Mouse (Mus musculus): Measurements from ENCODE around the gene Efna4. TPM values are rescaled to one million over a fixed set of nuclear protein-coding genes. Genes with fewer than 3 reads are reported as not detected.
A peak's percentile ranks its signal among the peaks of the same experiment; 100 is the strongest.

Gene Efna4
- polyA plus RNA-seq, 1 experiment from 2014 or later, result 9.8 TPM

DNA sequence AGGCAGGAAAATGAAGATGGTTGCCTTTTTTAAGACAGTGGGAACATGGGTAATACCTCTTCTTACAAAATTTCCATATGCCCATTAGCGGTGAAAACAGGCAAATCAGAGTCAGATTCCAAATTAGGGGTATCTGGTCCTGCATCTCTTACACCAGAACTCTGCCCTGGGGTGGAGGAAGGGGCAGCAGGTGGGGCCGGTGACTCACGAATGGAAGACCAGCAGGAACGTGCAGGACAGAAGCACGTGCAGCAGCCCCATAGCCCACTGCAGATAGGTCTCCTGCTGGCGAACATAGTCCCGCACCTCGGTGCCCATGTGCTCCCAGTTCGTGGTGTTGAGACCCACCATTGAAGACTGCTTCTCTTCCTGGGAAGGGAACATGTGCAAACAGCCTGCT is 18.2 kb upstream of the Efna4 start:
- Histone ChIP-seq H3K4me3 (no peak overlapping the region), H3K27ac (no peak overlapping the region), H3K36me3 (no peaks in the 10 kb centered on the region), H3K4me2 (no peak overlapping the region), H3K9ac (no peak overlapping the region), H3K9me3 (no peaks in the 10 kb centered on the region), H3K27me3 (peaks cover 43% of the 10 kb centered on the region), H3K4me1 (replicated peaks) (peaks cover 3% of the 10 kb centered on the region)
- no peak for ATAC-seq (ENCODE audit: low FRiP score)
- 81% methylated on average over 9 of the region's 9 CpGs for WGBS

DNA sequence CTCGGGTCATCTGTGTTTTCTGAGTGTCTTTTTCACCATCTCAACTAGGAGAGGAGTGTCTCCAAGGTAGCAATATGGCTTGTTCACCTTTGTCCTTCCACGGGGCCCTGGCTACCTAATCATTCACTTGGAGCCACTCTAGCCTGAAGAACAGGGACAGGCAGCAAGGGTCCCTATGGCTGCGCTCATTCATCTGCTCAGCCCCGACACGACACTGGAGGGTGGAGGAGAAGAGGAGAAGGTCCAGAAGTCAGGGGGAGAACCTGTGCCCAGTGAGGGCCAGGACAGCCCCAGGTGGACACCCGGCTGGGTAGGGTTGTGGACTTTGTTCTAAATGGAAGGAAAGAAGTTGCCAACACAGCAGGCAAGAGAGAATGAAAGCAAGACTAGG is 17.7 kb upstream of the Efna4 start:
- Histone ChIP-seq H3K9ac (no peak overlapping the region), H3K4me2 (no peak overlapping the region), H3K36me3 (no peaks in the 10 kb centered on the region), H3K4me3 (no peak overlapping the region), H3K27me3 (peaks cover 47% of the 10 kb centered on the region), H3K9me3 (no peaks in the 10 kb centered on the region), H3K4me1 (replicated peaks) (peaks cover 6% of the 10 kb centered on the region), H3K27ac (no peak overlapping the region)
- ATAC-seq (ENCODE audit: low FRiP score), result no peak
- 71% methylated on average over 6 of the region's 6 CpGs for WGBS

DNA sequence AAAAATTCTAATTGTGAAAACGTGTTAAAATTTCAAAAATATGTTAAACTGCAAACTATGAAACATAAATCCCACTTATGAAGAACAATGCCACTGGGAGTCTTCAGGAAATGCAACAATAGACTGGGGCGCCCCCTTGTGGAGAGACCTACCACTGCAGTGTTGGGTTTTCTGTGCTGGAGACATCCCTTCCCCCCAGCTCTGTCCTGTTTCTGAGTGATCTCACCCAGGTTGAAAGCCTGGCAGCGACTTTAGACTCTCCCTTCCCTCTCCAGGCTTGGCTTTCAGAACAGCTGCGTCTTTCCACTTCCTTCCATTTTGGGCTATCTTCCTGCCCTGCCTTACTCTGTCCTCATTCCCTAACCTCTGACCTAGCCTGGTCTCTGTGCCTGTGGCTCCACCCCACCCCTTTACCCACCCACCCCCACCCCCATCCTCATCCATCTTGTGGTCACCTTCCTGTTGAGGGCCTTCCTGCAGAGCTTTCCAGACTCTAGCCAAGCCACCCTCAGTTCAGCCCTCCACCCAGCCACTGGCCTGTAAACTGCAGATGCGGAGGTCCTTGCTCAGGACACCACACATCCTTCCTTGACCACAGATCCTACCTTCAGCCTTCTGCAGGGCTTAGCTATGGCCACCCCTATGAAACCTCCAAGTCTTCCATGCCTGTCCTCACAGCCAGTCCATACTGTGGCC is 17.1 kb upstream of the Efna4 start:
- no peak overlapping the region for H3K4me3 ChIP-seq
- H3K4me1 ChIP-seq (replicated peaks), result peaks cover 11% of the 10 kb centered on the region
- no peaks in the 10 kb centered on the region for H3K36me3 ChIP-seq
- no peak overlapping the region for H3K27ac ChIP-seq
- WGBS, result 20% methylated on average over 5 of the region's 5 CpGs
- no peaks in the 10 kb centered on the region for H3K9me3 ChIP-seq
- H3K27me3 ChIP-seq, result peaks cover 50% of the 10 kb centered on the region
- H3K9ac ChIP-seq, result no peak overlapping the region
- no peak overlapping the region for H3K4me2 ChIP-seq
- peak; percentile 26; the same call in 1 of the 2 replicates for ATAC-seq (ENCODE audit: low FRiP score)

GRCm38 (mm10) chr3:89351271-89351670 is 13.4 kb upstream of the Efna4 start:
- no peak for ATAC-seq (ENCODE audit: low FRiP score)
- Histone ChIP-seq H3K36me3 (peaks cover 4% of the 10 kb centered on the region; the same call in 1 of the 2 replicates), H3K4me2 (no peak overlapping the region), H3K4me1 (replicated peaks) (peaks cover 27% of the 10 kb centered on the region), H3K27me3 (peaks cover 59% of the 10 kb centered on the region), H3K9ac (no peak overlapping the region), H3K9me3 (no peaks in the 10 kb centered on the region), H3K27ac (no peak overlapping the region), H3K4me3 (no peak overlapping the region)
- 65% methylated on average over 5 of the region's 5 CpGs for WGBS

- ATAC-seq (ENCODE audit: low FRiP score), result peak; percentile 88
- Histone ChIP-seq H3K9me3 (no peaks in the 10 kb centered on the region), H3K4me2 (peak within 1 kb of the TSS; percentile 91), H3K4me3 (peak within 1 kb of the TSS; percentile 61), H3K27me3 (peaks cover 50% of the 10 kb centered on the region), H3K4me1 (replicated peaks) (peaks cover 27% of the 10 kb centered on the region), H3K9ac (peak within 1 kb of the TSS; percentile 82), H3K27ac (peak within 1 kb of the TSS; percentile 90), H3K36me3 (peaks cover 12% of the 10 kb centered on the region)
- WGBS, result 1% methylated on average over 52 of the region's 59 CpGs
These were observed 12.2 kb upstream of the Efna4 start, which contains the start of gene Adam15 for GRCm38 (mm10) chr3:89349869-89350501. Adam15 (minus strand) TSS chr3:89349996.

DNA sequence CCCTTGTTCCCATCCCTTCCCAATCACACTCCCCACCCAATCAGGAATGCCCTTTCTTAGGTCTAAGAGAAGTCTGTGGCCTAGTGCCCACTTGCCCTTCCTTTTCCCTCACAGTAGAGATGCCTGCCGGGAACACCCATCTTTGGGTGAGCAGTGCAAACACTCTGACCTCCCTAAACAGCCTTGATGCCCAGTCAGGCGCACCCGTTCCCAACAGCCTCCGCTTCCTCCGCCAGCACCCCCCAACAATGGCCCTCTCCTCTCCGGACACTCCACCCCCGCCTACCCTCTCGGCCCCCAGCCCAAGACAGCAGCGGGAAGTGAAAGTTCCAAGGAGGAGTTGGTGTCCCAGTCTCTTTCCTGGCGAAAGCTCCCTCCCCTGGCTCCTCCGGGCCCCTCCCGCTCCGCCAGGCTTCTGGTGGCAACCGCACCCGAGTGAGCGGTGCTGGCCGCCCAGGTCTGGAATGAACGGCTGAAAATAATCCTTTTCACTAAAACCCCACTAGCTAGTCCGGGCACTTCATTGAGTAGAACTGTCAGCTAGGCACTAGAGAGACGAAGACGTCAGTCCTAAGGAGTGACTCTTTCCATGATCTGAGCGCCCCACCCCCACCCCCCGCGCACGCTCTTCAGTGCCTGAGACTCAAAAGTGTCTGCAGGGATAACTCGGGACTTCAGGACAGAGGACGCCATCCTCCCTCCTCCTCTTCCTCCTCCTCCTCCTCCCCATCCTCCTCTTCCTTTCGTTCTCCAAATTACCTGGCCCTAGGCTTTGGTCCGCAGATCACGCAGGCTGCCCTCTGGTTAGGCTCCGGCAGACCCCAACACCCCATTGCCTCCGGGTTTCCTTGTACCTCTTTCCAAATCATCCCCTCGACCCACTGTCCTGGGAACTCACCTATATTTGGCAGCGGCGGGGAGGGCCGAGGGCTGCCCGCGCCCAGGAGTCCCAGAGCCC is 11.4 kb upstream of the Efna4 start:
- 1% methylated on average over 38 of the region's 38 CpGs for WGBS

GRCm38 (mm10) chr3:89347916-89348315 is 10.1 kb upstream of the Efna4 start:
- H3K4me3 ChIP-seq, result no peak overlapping the region
- H3K27ac ChIP-seq, result no peak overlapping the region
- H3K9ac ChIP-seq, result 0 out of 2 replicates have a peak overlapping the region, but pooled peaks have one; percentile 82
- H3K27me3 ChIP-seq, result peaks cover 44% of the 10 kb centered on the region
- peaks cover 30% of the 10 kb centered on the region for H3K36me3 ChIP-seq
- 58% methylated on average over 1 of the region's 1 CpGs for WGBS
- no peak for ATAC-seq (ENCODE audit: low FRiP score)
- no peak overlapping the region for H3K4me2 ChIP-seq
- no peaks in the 10 kb centered on the region for H3K9me3 ChIP-seq
- H3K4me1 ChIP-seq (replicated peaks), result peaks cover 25% of the 10 kb centered on the region

More for the DNA sequence above, 11.4 kb upstream of the Efna4 start:
- H3K9ac ChIP-seq, result peak overlapping the region; percentile 82
- H3K36me3 ChIP-seq, result peaks cover 20% of the 10 kb centered on the region
- H3K4me3 ChIP-seq, result peak overlapping the region; percentile 61
- H3K9me3 ChIP-seq, result no peaks in the 10 kb centered on the region
- H3K27ac ChIP-seq, result peak overlapping the region; percentile 90; the same call in 1 of the 2 replicates
- peaks cover 25% of the 10 kb centered on the region for H3K4me1 ChIP-seq (replicated peaks)
- peaks cover 50% of the 10 kb centered on the region for H3K27me3 ChIP-seq
- H3K4me2 ChIP-seq, result peak overlapping the region; percentile 91
- peak; percentile 43 for ATAC-seq (ENCODE audit: low FRiP score)

- no peak overlapping the region for H3K9ac ChIP-seq
- peaks cover 36% of the 10 kb centered on the region for H3K27me3 ChIP-seq
- no peak overlapping the region for H3K27ac ChIP-seq
- WGBS, result 84% methylated on average over 10 of the region's 10 CpGs
- no peak for ATAC-seq (ENCODE audit: low FRiP score)
- no peak overlapping the region for H3K4me3 ChIP-seq
- H3K4me2 ChIP-seq, result no peak overlapping the region
- H3K36me3 ChIP-seq, result peaks cover 30% of the 10 kb centered on the region
- H3K9me3 ChIP-seq, result no peaks in the 10 kb centered on the region
- peaks cover 26% of the 10 kb centered on the region for H3K4me1 ChIP-seq (replicated peaks)
These were observed 9.2 kb upstream of the Efna4 start for GRCm38 (mm10) chr3:89346815-89347540.

- H3K9me3 ChIP-seq, result no peaks in the 10 kb centered on the region
- peaks cover 14% of the 10 kb centered on the region for H3K27me3 ChIP-seq
- ATAC-seq (ENCODE audit: low FRiP score), result no peak
- H3K4me3 ChIP-seq, result no peak overlapping the region
- H3K9ac ChIP-seq, result 0 out of 2 replicates have a peak overlapping the region, but pooled peaks have one; percentile 39
- peaks cover 30% of the 10 kb centered on the region for H3K36me3 ChIP-seq
- H3K27ac ChIP-seq, result no peak overlapping the region
- H3K4me1 ChIP-seq (replicated peaks), result peaks cover 35% of the 10 kb centered on the region
- WGBS, result 90% methylated on average over 7 of the region's 7 CpGs
- H3K4me2 ChIP-seq, result no peak overlapping the region
These were observed 5.5 kb upstream of the Efna4 start for GRCm38 (mm10) chr3:89343279-89343678.

DNA sequence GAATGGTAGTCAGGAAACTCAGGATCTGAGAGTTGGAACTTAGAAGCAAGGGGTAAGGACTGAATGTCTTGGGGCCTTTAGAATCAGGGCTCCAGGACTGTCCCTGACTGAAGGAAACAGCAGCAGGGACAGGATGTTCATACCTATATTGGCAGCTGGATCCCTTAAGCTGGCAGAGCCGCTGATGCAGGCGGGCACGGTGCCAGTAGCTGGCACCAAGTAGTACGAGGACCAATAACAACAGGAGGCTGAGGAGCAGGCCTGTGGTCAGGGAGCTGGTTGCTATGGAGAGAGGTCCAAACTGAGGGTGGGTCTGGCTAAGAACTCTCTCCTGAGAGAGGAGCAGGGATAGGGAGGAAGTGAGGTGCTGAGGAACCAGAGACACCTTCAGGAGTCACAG is 4.0 kb upstream of the Efna4 start:
- WGBS, result 83% methylated on average over 4 of the region's 4 CpGs
- ATAC-seq (ENCODE audit: low FRiP score), result no peak
- peak overlapping the region; percentile 63 for H3K9ac ChIP-seq
- peaks cover 1% of the 10 kb centered on the region; the same call in 1 of the 2 replicates for H3K27me3 ChIP-seq
- H3K4me1 ChIP-seq (replicated peaks), result peaks cover 47% of the 10 kb centered on the region
- no peak overlapping the region for H3K27ac ChIP-seq
- H3K36me3 ChIP-seq, result peaks cover 30% of the 10 kb centered on the region
- H3K4me2 ChIP-seq, result no peak overlapping the region
- H3K9me3 ChIP-seq, result no peaks in the 10 kb centered on the region
- no peak overlapping the region for H3K4me3 ChIP-seq

DNA sequence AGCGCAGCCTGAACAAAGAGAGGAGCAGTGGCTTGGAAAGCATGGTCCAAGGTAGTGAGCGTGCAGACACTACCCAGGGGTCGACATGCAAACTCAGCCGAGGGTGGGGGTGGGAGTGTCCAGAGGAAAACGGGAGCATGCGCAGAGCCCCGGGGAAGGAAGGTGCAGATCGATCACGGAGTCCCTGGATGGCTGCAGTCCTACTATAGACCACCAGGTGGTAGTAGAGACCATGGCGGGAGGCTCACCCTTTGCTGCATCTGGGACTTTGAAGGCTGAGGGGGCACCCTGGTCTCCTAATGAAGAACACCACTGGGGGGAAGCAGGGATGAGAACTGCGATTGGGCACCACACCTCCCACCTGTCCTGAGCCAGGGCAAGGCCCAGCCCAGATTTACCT is 2.6 kb upstream of the Efna4 start:
- 2% methylated on average over 11 of the region's 11 CpGs for WGBS
- peak overlapping the region; percentile 80 for H3K4me2 ChIP-seq
- peak overlapping the region; percentile 63 for H3K9ac ChIP-seq
- peak overlapping the region; percentile 3; the same call in 1 of the 2 replicates for H3K27ac ChIP-seq
- ATAC-seq (ENCODE audit: low FRiP score), result peak; percentile 45
- H3K9me3 ChIP-seq, result no peaks in the 10 kb centered on the region
- no peaks in the 10 kb centered on the region for H3K27me3 ChIP-seq
- H3K4me1 ChIP-seq (replicated peaks), result peaks cover 60% of the 10 kb centered on the region
- peaks cover 22% of the 10 kb centered on the region for H3K36me3 ChIP-seq
- peak overlapping the region; percentile 37 for H3K4me3 ChIP-seq
